Mouse (Mus musculus): ENCODE results near the gene Sugct. TPM values are rescaled to one million over a fixed set of nuclear protein-coding genes. Genes with fewer than 3 reads are reported as not detected.

Gene Sugct
- polyA plus RNA-seq, 1 experiment from 2014 or later = 5.1 TPM

Other genes starting within 250 kb of the Sugct start
- 26.9 and 30.2 TPM in 2 replicates for gene Mplkip, start 361 bp downstream of the Sugct start, polyA plus RNA-seq (2015; fragmentation: Nextera tagmentation; extraction: Ambion mirVana)
- gene Cdk13, start 109.5 kb upstream of the Sugct start, polyA plus RNA-seq (2015; fragmentation: Nextera tagmentation; extraction: Ambion mirVana) = 9.3 and 10.6 TPM in 2 replicates
- 81.2 and 92.3 TPM in 2 replicates for gene Rala, start 248.7 kb upstream of the Sugct start, polyA plus RNA-seq (2015; fragmentation: Nextera tagmentation; extraction: Ambion mirVana)